Mouse (Mus musculus) thymus, adult 2 months (tissue): ENCODE data around the gene Tpst1. TPM values are rescaled to one million over a fixed set of nuclear protein-coding genes. Genes with fewer than 3 reads are reported as not detected.

Experiments used
- DNase-seq: peaks from one replicate; pipeline ENCODE4 v3.0.0; 2021
- H3K27ac ChIP-seq: fragments of 200-500 bp; 2 replicates; pipeline ENCODE4 v1.5.1; 2012; ENCODE audit warnings: low read length, control low read depth; ENCODE audit not compliant: control insufficient read depth, insufficient read depth
- H3K27me3 ChIP-seq: fragments of 200-500 bp; 2 replicates; pipeline ENCODE4 v1.6.1; 2012; ENCODE audit warnings: mild to moderate bottlenecking, low read length, moderate library complexity, mixed read lengths; ENCODE audit not compliant: control insufficient read depth, insufficient read depth
- H3K36me3 ChIP-seq: fragments of 200-500 bp; 2 replicates; pipeline ENCODE4 v1.6.1; 2012; ENCODE audit warnings: mild to moderate bottlenecking, low read length, moderate library complexity; ENCODE audit not compliant: control insufficient read depth, insufficient read depth
- H3K4me1 ChIP-seq: fragments of 200-500 bp; replicated peaks from 2 replicates; pipeline ENCODE4 v1.6.1; 2012; ENCODE audit warnings: low read length; ENCODE audit not compliant: control insufficient read depth, insufficient read depth
- H3K4me3 ChIP-seq: fragments of 200-500 bp; 2 replicates; pipeline ENCODE4 v1.5.1; 2012; ENCODE audit warnings: mild to moderate bottlenecking, low read length, control low read depth, moderate library complexity; ENCODE audit not compliant: control insufficient read depth, insufficient read depth
- CTCF ChIP-seq: fragments of 200-500 bp; IDR thresholded peaks from 2 replicates; pipeline ENCODE4 v1.5.1; 2012; ENCODE audit warnings: mild to moderate bottlenecking, control low read depth, low read length, moderate library complexity, borderline replicate concordance; ENCODE audit not compliant: control insufficient read depth, poor library complexity, insufficient read depth; ENCODE audit errors: extremely low read depth
- POLR2A ChIP-seq: fragments of 200-500 bp; IDR thresholded peaks from 2 replicates; pipeline ENCODE4 v1.6.1; 2012; ENCODE audit warnings: mild to moderate bottlenecking, low read length, control low read depth, moderate library complexity; ENCODE audit not compliant: control insufficient read depth, poor library complexity, insufficient read depth; ENCODE audit errors: extremely low read depth
- WGBS: fragments of 180-500 bp; shearing (Covaris S2); methylation state at CpG from one replicate; pipeline ENCODE4 v1.1.7; 2018; 5-methylcytosine and 5-hydroxymethylcytosine counted together
- polyA plus RNA-seq: library from polyadenylated mRNA; depleted of rRNA; stranded (reverse); fragments of >200 nt; gene quantifications from 2 replicates; pipeline ENCODE4 v1.2.3, GENCODE M21; 2012

Tpst1 gene
- polyA plus RNA-seq, 1 experiment = 8.4 TPM

DNA sequence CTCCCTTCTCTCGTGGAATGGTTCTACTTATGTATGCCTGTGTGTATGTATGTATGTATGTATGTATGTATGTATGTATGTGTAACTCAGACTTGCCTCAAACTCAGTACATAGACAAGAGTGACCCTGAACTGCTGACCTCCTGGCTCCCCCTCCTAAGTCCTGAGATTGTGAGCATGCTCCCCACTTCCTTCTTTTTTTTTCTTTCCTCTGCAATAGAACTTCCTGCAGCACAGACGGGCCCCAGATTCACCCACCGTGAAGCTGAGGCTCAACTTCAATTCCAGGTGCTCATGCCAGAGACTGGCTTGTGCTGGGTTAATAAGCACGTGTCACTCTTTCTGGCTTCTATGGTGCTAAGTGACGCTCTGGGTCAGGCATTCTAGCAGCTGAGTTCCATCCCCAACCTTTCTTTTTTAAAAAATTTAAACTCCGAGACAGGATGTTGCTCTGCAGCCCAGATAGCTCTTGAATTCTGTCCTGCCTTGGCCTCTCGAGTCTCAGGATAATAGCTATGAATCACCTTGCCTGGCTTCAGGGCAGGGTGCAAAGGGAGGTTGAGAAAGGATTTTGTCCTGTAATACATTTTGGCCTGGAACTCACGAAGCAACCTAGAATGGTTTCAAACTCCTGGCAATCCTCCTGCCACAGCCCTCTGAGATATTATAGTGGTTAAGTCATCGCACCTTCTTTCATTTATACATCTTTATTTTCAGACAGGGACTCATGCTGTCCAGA lies 5.1 kb downstream of the Tpst1 start:
- H3K36me3 ChIP-seq = no peaks in the 10 kb centered on the region
- WGBS = 36% methylated on average over 9 of the region's 9 CpGs
- TF ChIP-seq POLR2A = no peak
- no peak for TF ChIP-seq CTCF
- no peak overlapping the region for H3K27ac ChIP-seq
- H3K4me1 ChIP-seq = peaks cover 14% of the 10 kb centered on the region
- DNase-seq = no peak
- H3K27me3 ChIP-seq = no peaks in the 10 kb centered on the region
- H3K4me3 ChIP-seq = no peak overlapping the region

- H3K4me3 ChIP-seq = peak overlapping the region; percentile 80
- peaks cover 14% of the 10 kb centered on the region for H3K4me1 ChIP-seq
- no peak for TF ChIP-seq POLR2A
- TF ChIP-seq CTCF = no peak
- H3K36me3 ChIP-seq = no peaks in the 10 kb centered on the region
- 72% methylated on average over 6 of the region's 6 CpGs for WGBS
- no peaks in the 10 kb centered on the region for H3K27me3 ChIP-seq
- DNase-seq = no peak
- no peak overlapping the region for H3K27ac ChIP-seq
Measured at GRCm38 (mm10) chr5:130078834-130079156, 5.7 kb downstream of the Tpst1 start.

GRCm38 (mm10) chr5:130079202-130080050 lies 6.3 kb downstream of the Tpst1 start:
- H3K36me3 ChIP-seq = no peaks in the 10 kb centered on the region
- TF ChIP-seq POLR2A = peak; percentile 81
- TF ChIP-seq CTCF = 0 out of 2 replicates have a peak, but pooled peaks have one; percentile 24
- H3K4me1 ChIP-seq = peaks cover 14% of the 10 kb centered on the region
- H3K4me3 ChIP-seq = peak overlapping the region; percentile 80
- peak; percentile 93 for DNase-seq
- no peaks in the 10 kb centered on the region for H3K27me3 ChIP-seq
- H3K27ac ChIP-seq = no peak overlapping the region
- 2% methylated on average over 83 of the region's 86 CpGs for WGBS

- WGBS = 93% methylated on average over 16 of the region's 16 CpGs
- H3K36me3 ChIP-seq = no peaks in the 10 kb centered on the region
- TF ChIP-seq CTCF (no peak), POLR2A (no peak)
- peak overlapping the region; percentile 80 for H3K4me3 ChIP-seq
- peaks cover 14% of the 10 kb centered on the region for H3K4me1 ChIP-seq
- no peak for DNase-seq
- no peak overlapping the region for H3K27ac ChIP-seq
- H3K27me3 ChIP-seq = no peaks in the 10 kb centered on the region
Measured at GRCm38 (mm10) chr5:130080051-130080681, 7.0 kb downstream of the Tpst1 start.

DNA sequence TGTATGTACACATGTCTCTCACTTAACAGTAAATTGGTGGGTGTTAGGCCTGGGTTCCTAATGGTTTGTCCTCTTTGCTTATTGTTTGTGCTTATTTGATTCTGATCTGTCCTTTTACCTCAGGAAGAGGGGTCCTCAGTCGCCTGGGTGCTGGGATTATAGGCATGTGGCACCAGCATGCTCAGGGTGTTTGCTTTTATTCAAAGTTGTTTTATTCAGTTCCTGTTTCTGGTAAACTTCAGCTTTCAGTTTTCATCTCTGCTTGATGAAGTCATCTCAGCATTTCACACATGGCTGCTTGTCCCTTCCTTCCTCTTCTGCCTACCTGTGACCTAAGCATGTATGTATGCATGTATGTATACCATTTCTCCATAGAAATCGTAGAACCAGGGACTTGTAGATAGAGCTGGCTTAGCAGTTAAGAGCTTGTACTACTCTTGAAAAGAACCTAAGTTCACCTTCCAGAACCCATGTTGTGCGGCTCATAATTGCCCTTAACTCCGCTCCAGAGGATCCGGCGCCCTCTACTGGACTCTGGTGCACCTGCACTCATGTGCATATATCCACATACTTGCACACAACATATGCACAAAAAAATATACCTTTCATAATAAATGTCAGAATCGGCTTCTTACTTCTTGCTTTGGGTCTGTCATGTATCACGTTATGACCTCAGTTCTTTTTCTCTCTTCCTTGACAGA lies 8.2 kb downstream of the Tpst1 start:
- no peak for TF ChIP-seq POLR2A
- TF ChIP-seq CTCF = no peak
- DNase-seq = no peak

GRCm38 (mm10) chr5:130082431-130082830 lies 9.3 kb downstream of the Tpst1 start:
- DNase-seq = no peak
- H3K4me1 ChIP-seq = peaks cover 14% of the 10 kb centered on the region
- H3K27me3 ChIP-seq = no peaks in the 10 kb centered on the region
- 90% methylated on average over 4 of the region's 4 CpGs for WGBS
- no peak overlapping the region for H3K27ac ChIP-seq
- H3K4me3 ChIP-seq = no peak overlapping the region
- TF ChIP-seq POLR2A = no peak
- no peak for TF ChIP-seq CTCF
- H3K36me3 ChIP-seq = no peaks in the 10 kb centered on the region

More for the DNA sequence above, 8.2 kb downstream of the Tpst1 start:
- H3K4me1 ChIP-seq = peaks cover 14% of the 10 kb centered on the region
- no peak overlapping the region for H3K4me3 ChIP-seq
- 92% methylated on average over 8 of the region's 8 CpGs for WGBS
- no peak overlapping the region for H3K27ac ChIP-seq
- no peaks in the 10 kb centered on the region for H3K36me3 ChIP-seq
- no peaks in the 10 kb centered on the region for H3K27me3 ChIP-seq
